Mouse (Mus musculus) NIH3T3 (cell line): ENCODE results near the gene Gm10577.
A peak's percentile ranks its signal among the peaks of the same experiment; 100 is the strongest.

ENCODE experiments used
- DNase-seq: peaks from one replicate; pipeline ENCODE4 v3.0.0-alpha.2; 2012; ENCODE audit warnings: low read depth

Gm10577 gene

DNA sequence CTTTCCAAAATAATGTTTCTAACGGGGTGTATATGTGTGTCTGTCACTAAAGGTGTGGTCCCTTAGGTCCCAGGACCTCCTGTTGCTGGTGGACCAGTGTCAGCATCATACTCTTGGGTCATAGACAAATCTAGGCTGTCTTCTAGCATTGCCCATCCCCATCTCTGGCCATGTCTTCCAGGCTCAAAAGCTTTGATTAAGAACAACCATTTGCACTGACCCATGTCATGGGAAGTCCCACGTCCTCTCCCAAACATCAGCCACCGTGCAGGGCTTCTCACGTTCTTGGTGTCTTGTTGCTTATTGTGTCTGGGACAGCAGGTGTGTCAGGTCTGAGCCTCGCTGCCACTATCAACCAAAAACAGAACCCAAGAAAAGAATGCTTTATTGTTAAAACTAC is 24.9 kb downstream of the Gm10577 start:
- DNase-seq: no peak

DNA sequence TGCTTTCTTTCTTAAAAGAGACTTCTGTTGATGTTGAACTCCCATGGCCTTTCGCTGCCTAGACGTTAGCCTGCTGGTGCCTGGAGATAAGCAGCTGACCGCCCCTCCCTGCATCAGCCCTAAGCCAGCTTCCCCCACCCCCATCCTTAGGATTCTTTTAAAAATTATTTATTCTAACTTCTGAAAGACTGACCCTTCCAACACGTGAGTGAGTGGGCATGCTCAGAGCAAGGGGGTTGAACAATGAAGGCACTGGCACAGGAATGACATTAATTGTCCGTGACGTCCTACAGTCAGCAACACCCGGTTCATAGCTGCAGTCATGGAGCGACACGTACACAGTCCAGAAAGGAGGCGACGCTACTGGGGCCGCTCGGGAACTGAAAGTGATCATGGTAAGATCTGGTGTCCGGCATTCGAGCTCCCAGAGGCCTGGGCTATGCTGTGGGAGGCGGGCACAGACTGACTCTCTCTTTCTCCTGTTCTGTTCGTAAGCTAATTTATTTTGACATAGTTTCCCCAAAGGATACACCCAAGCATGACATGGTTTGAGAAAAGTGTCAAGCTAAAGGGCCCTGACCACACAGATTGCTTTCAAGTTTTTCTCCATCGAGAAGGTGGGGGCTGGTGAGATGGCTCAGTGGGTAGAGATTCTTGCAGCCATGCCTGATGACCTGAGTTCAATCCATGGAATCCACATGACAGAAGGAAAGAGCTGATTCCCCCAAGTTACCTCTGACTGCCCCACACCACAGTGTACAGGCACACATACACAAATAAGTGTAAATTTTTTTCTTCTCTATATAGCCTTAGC is 25.8 kb downstream of the Gm10577 start:
- no peak for DNase-seq

DNA sequence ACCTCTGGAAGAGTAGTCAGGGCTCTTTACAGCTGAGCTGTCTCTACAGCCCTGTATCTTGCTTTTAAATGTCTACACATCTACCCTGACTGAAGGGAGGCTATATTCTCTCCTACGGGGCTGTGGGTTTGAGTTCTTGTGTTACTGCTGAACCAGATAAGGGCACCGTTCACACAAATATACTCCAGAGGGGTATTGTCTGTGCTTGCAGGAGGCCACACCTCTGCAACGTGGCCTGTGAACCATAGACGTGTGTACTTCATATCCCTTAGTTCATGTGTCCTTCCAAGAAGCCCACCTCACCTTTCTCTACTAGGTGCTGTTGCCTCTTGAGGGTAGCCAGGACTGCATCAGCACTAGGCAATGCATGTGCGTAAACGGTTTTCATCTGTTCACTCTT is 28.4 kb downstream of the Gm10577 start:
- no peak for DNase-seq

DNA sequence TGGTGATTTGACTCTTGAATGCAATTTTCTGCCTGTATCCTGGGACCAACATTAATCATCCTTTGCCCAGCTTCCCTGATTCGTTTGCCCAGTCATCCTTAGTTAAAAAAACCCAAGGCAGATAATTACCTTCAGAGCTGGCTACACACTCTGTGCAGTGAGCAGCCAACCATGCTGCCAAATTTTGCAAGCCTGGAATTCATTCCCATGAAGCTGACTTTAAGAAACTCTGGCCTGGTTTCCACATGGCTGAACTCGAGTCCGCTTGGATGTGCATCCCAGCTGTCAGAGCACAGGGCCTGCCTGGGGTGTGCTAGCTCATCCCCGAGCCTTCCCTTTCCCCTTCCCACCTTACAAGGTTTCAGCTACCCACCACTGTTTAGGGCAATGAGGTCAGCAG is 29.5 kb downstream of the Gm10577 start:
- no peak for DNase-seq

DNA sequence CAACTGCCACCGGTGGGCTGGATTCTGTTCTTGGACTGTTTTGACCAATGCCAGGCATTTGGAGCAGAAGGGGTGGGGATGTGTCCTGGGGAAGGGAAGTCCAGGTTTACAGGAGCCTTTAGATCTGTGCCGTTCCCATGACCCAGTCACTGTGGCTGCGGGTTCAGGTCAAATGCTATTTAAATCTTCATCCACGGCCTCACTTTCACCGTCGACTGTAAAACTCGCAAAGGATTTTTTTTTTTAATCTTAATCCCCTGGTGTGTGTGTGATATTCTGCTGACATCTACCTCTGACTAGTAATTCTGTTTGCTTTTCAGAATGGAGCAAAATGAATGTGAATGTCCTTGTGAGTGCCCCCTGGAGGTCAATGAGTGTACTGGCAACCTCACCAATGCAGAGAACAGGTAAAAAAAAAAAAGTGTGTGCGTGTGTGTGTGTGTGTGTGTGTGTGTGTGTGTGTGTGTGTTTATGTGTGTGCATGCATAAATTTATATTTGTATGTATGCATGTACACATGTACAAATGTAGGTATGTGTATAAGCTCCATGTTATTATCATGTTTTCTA is 32.2 kb downstream of the Gm10577 start:
- peak; percentile 81 for DNase-seq

DNA sequence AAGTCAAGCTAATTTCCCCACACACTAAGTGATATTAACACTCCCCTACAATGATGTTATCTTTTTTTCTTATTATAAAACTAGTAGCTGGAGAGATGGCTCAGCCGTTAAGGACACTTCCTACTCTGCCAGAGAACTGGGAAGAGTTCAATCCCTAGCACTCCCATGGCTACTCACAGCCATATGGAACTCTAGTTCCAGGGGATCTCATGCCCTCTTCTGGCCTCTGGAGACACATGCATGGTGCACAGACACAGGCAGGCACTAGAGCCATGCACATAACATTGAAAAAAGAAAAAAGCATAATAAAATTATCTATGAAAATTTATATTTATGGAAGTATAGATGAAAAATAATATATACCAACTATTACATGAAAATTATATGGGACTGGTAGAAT is 33.3 kb downstream of the Gm10577 start:
- DNase-seq: peak; percentile 24

DNA sequence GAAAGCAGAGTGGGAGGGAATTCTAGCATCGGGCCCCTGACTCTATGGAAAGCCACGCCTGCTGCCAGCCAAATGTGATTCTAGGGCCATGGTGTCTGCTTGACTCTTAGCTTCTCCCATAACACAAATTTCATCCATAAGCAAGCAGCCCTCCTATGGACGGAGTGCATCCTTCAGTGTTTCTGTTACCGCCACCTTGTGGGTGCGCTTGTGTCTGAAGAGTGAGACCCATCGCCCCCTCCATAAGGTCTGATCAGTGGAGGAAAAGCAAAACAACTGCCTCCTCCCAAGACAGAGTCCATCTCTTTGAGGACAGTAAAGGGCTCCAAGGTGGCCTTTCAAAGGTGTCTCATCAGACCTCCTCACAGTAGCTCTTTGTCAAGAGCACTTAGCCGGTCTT is 43.0 kb downstream of the Gm10577 start:
- DNase-seq: peak; percentile 43

DNA sequence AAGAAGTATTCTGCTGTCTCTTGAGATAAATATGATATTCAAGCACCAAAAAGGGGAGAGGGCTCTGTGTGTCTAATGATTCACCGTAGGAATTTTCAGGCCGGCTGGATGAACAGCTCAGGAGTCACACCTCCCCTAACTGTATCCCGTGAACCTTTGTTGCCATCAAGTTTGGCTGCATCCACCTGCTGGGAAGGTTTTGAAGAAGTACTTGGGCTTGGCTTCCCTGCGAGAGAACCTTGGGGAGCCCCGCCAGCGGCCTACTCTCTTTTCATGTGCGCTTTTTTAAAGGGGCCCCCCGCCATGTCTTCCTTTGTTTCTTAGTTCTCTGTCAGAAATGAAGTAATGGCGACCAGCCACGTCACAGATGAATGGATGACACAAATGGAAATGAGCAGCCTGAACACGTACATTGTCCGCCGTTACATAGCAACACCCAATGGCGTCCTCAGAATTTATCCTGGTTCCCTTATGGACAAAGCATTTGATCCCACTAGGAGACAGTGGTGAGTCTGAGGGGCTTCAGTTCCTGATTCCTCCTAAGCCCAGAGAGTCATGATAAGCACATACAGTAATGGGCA is 46.0 kb downstream of the Gm10577 start:
- DNase-seq: no peak

DNA sequence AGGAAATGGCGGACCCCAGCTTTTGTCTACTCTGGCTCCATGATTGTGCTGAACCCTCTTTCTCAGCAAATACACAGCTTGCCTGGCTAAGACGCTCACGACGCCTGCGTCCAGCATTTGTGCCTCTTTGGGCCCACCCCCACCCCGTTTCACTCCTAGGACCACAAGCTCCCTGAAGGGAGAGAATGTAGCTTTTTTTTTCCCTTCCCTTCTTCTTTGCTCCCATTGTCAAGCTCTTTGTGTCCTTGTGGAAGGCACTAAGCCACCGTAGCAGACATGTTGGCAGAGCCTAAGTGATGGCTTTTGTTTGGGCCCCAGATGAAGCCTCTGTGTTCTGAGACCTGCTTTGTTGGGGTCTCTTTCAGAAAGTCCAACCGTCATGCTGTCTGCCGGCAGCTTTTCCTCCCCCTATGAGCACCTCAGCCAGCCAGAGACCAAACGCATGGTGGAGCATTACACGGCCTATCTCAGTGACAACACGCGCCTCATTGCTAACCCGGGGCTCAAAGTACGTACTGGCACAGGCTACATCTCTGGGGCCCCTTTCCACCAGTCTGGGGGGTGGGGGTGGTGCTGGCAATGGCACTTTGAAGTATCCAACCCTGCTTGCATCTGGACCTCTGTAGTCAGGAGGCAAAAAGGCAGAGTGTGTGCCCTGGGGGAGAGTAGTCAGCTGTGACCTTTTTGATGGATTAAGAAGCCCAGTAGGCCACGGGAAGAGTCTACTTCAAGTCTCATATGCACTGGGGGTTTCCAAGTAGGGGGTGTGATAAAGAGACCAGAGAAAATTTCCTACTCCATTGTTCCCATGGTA is 46.6 kb downstream of the Gm10577 start:
- DNase-seq: no peak
